Mouse (Mus musculus) cerebellum, adult 11 months (tissue): Measurements from ENCODE around the gene Exoc3l2.
A peak's percentile ranks its signal among the peaks of the same experiment; 100 is the strongest.

Experiments used
- DNase-seq: peaks from one replicate; pipeline ENCODE4 v3.0.0; 2022

Gene Exoc3l2

GRCm38 (mm10) chr7:19457414-19458071, 5.6 kb upstream of the Exoc3l2 start:
- DNase-seq: no peak

- DNase-seq: peak; percentile 41
These were observed 5.1 kb upstream of the Exoc3l2 start for GRCm38 (mm10) chr7:19458072-19458486.

GRCm38 (mm10) chr7:19458591-19459111, 4.5 kb upstream of the Exoc3l2 start, which contains the start of gene Mark4:
Gene Mark4, minus strand, starts transcription at chr7:19458821.
- DNase-seq: peak; percentile 66

GRCm38 (mm10) chr7:19459144-19459870, 3.8 kb upstream of the Exoc3l2 start:
- no peak for DNase-seq

GRCm38 (mm10) chr7:19460500-19460899, 2.6 kb upstream of the Exoc3l2 start:
- no peak for DNase-seq

GRCm38 (mm10) chr7:19461488-19461887, 1.6 kb upstream of the Exoc3l2 start:
- peak; percentile 58 for DNase-seq

GRCm38 (mm10) chr7:19462443-19462842, 688 bp upstream of the Exoc3l2 start:
- DNase-seq: no peak

DNA sequence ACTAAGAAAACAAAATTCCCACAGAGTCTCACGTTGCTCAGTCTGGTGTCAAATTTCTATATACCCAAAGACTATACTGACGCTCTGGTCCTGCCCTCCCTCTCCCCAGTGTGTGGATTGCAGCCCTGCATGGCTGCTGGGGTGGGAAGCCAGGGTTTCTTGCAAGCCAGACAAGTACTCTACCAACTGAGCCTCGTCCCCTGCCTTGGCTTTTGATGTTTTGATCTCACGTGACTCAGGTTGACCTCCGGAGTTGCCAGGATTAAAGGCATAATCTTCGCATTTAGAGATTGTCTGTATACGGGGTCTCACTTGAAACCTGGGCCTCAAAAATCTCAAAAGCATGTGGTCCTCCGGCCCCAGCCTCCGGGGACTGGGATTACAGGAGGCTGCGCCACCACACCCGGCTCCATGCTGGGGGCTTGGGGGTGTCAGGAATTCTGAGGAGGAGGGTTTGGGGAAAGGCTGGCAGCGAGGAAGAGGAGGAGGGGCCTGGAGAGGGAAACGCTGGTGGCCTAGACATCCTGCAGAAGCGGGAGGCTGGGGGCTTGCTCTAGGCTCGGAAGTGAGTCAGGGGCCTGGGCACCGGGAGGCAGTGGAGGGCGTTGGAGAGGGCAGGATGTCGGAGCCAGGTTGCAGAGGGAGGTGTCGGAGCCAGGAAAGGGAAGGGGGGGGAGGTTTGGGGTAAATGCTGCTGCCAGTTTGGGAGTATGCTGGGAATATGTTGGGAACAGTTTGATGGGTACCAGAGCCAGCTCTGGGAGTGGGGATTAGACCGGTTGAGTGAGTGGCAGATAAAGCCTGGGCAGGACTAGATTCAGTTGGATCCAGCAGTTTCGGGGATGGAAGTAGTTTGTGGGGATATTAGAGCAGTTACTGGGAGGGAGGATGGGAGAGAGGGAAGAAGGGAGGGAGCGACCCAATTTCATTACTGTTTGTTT, 1.5 kb downstream of the Exoc3l2 start:
- no peak for DNase-seq

GRCm38 (mm10) chr7:19466602-19467145, 3.5 kb downstream of the Exoc3l2 start:
- DNase-seq: no peak

DNA sequence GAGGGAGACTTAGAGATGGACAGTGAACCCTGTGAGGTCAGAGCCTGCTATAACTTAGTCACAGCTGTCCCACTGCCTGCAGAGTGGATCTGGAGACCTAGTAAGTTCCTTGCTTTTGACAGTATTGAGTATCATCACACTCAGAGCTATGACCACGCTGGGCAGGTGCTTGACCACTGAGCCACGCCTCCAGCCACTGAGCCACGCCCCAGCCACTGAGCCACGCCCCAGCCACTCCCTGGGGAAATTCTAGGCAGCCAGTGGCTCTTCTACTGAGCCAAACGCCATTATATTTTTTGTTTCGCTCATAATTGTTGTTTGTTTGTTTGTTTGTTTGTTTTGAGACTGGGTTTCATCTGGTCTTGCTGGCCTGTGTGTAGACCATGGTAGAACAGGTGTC, 4.5 kb downstream of the Exoc3l2 start:
- no peak for DNase-seq

- DNase-seq: no peak
These were observed 5.1 kb downstream of the Exoc3l2 start for GRCm38 (mm10) chr7:19468279-19468678.

- no peak for DNase-seq
These were observed 6.3 kb downstream of the Exoc3l2 start for GRCm38 (mm10) chr7:19469404-19469803.

GRCm38 (mm10) chr7:19470308-19470707, 7.2 kb downstream of the Exoc3l2 start:
- no peak for DNase-seq

DNA sequence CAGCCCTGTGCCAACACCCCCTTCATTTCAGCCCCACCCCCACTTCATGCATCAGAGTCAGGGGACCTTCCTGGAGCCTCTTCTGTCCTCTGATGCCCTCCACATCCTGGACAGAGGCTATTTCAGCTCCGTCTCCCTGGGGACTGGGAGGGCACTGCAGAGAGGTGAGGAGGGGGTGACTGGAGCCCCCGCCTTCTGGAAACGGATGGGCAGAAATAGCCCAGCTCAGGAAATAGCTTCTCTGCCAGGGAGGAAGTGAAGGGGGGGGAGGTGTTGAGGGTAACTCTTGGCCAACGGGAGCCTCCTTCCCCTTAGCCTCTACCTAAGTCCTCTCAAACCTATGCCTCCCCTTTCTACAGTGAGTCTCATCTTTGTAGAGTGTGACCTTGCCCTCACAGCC, 9.3 kb downstream of the Exoc3l2 start:
- no peak for DNase-seq

- DNase-seq: peak; percentile 65
These were observed 10.8 kb downstream of the Exoc3l2 start for GRCm38 (mm10) chr7:19473875-19474443.

- no peak for DNase-seq
These were observed 14.0 kb downstream of the Exoc3l2 start for GRCm38 (mm10) chr7:19477084-19477483.

- DNase-seq: no peak
These were observed 14.7 kb downstream of the Exoc3l2 start for GRCm38 (mm10) chr7:19477624-19478384.

DNA sequence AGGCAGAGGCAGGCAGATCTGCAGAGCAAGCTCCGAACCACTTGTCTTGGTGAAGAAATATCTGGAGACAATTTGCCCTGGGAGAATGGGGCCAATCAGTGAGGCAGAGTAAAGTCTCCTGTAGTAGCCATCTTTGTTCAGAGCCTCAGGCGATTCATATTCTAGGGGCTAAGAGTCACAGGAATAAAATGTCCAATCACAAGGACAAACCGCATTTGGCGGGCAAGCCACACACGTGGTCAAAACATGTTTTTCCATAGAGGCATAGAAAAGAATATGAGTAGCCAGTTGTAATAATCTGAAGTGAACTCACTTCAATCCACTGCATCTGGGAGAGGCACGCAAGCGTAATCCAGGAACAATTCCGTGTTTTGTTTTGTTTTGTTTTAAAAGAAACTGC, 20.1 kb downstream of the Exoc3l2 start:
- DNase-seq: no peak

DNA sequence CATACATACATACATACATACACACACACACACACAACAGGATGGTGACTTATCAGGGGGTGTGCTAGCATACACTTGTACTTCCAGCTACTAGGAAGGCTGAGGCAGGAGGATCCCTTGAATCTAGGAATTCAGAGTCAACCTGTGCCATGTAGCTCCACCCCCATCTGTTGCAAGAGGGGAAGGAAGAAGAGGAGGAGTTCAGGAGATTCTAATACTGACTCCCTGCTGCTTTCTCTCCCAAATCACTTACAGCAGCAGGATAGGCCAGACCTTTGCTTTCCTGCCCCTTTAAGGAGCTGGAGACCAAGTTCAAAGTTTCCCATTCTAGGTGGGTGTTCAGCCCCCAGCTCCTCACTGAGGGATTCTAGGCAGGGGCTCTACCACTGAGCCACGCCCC, 22.4 kb downstream of the Exoc3l2 start:
- no peak for DNase-seq

DNA sequence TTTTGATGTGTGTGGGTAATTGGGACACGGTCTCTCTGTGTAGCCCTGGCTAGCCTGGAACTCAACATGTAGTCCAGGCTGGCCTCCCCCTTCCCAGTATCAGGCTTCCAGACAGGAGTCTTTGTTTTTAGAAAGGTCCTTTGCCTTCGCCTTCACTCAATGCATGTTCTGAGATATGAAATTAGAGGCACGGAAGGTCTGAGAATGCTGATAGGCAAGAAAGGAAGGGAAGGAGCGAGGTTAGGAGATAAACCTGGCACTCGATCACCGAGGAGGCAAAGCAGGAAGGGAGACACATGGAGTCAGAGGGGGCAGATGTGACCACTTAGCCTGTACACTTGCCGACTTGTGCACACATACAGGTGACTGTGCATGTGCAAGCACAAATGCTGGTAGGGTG, 23.4 kb downstream of the Exoc3l2 start:
- DNase-seq: no peak

DNA sequence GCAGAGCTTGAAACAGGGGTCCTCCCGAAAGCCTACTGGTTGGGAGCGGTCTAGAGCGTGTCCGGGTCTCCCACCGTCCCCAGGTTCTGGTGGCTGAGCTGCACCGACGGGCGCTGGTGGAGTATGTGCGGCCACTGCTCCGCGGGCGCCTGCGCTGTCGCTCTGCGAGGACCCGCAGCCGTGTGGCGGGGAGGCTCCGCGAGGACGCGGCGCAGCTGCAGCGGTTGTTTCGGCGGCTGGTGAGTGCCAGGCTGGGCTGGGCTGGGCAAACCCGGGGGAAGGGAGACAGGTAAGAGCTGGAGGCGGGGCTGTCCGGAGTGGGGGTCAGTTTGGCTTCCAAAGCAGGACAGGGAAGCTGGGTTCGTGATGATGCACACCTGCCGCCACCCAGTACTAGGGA, 26.4 kb downstream of the Exoc3l2 start:
- no peak for DNase-seq

GRCm38 (mm10) chr7:19491731-19492130, 28.6 kb downstream of the Exoc3l2 start:
- no peak for DNase-seq
